Mouse (Mus musculus): ENCODE measurements at regions not wholly inside any gene's neighbourhood (a gene's known extent, or its start where the extent isn't known, plus 50 kb on each side); places are given as distances from the start of the nearest gene placed in this dataset.
A peak's percentile ranks its signal among the peaks of the same experiment; 100 is the strongest.

DNA sequence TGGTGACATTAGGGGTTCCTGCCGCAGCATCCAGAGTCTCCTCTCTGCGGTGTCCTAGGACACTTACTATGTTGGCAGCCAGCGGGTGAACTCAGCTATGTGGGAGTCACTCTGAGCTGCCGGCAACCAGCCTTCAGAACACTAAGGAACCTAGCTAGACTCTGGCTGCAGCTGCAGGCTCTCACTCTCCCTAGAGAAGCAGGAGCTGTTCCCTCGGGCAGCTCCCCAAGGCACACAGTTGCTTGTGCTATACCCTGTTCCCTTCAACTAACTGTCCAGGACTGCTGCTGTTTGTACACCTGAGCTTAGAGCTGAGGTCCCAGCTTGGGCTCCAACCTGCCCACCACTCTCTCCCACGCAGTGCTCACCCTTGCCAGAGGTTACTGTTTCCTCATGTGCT, 121.9 kb downstream of the Ets2 start:
- no peak overlapping the region for H3K4me3 ChIP-seq (replicated peaks; ENCODE audit: low read depth, low read length)
- 17% methylated on average over 6 of the region's 6 CpGs for WGBS
- H3K27ac ChIP-seq: peak overlapping the region; percentile 83
- TF ChIP-seq CTCF (IDR thresholded peaks at IDR 0.05; ENCODE audit: low read depth): no peak
- DNase-seq (ENCODE audit: low spot score) (peak; percentile 57), ATAC-seq (replicated peaks; ENCODE audit: low FRiP score, low read depth) (no peak)
- no peaks in the 10 kb centered on the region for H3K9me3 ChIP-seq (replicated peaks; ENCODE audit: low read length)
- no peaks in the 10 kb centered on the region for H3K27me3 ChIP-seq (ENCODE audit: insufficient read depth, low read length)
- H3K9ac ChIP-seq (ENCODE audit: low read depth, low read length): no peak overlapping the region
- peaks cover 17% of the 10 kb centered on the region for H3K4me1 ChIP-seq (replicated peaks; ENCODE audit: insufficient read depth, low read length)
- H3K4me2 ChIP-seq (ENCODE audit: low read length): no peak overlapping the region
- no peaks in the 10 kb centered on the region for H3K36me3 ChIP-seq (ENCODE audit: insufficient read depth, low read length)

DNA sequence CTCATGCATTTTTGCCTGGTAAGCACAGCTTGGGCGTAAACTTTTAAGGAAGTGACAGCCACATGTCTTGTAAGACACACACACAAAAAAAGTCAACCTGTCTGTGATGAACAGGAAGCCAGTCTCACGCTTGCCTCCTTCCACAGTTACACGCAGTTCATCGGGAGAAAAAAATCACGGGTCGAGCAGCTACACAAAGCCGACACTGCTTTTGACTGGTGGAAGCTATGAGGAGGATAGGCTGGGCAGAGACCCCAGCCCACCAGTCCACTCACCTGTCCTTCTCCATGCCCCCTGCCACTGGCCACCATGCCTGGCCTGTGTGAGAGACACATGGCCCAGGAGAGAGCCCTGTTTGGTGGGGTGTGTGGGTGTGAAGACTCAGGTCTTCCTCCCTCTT, 119.2 kb downstream of the Ets2 start:
- Histone ChIP-seq H3K27ac (no peak overlapping the region), H3K4me3 (replicated peaks; ENCODE audit: low read depth, low read length) (no peak overlapping the region), H3K27me3 (ENCODE audit: insufficient read depth, low read length) (no peaks in the 10 kb centered on the region), H3K9ac (ENCODE audit: low read depth, low read length) (no peak overlapping the region), H3K36me3 (ENCODE audit: insufficient read depth, low read length) (no peaks in the 10 kb centered on the region), H3K4me2 (ENCODE audit: low read length) (no peak overlapping the region), H3K9me3 (replicated peaks; ENCODE audit: low read length) (no peaks in the 10 kb centered on the region), H3K4me1 (replicated peaks; ENCODE audit: insufficient read depth, low read length) (peaks cover 17% of the 10 kb centered on the region)
- WGBS: 77% methylated on average over 7 of the region's 7 CpGs
- no peak for ATAC-seq (replicated peaks; ENCODE audit: low FRiP score, low read depth)
- DNase-seq (ENCODE audit: low spot score): no peak
- TF ChIP-seq CTCF (IDR thresholded peaks at IDR 0.05; ENCODE audit: low read depth): no peak

DNA sequence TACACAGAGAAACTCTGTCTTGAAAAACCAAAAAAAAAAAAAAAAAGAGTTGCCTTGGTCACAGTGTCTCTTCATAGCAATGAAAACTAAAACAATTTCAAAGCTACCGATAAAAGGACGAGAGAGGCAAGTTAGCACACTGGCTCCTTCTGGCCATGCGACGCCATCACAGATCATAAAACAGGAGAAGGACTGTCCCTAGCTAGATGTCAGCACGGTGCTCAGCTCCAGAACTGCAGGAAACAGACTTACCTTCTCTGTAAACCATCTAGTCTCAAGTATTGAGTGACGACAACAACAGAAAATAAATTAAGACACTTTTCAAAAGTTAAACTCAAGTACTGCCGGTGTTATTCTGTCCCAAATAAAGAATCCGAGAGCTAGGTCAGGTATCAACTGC, 118.7 kb downstream of the Ets2 start:
- Histone ChIP-seq H3K36me3 (ENCODE audit: insufficient read depth, low read length) (no peaks in the 10 kb centered on the region), H3K9ac (ENCODE audit: low read depth, low read length) (no peak overlapping the region), H3K4me2 (ENCODE audit: low read length) (no peak overlapping the region), H3K27me3 (ENCODE audit: insufficient read depth, low read length) (no peaks in the 10 kb centered on the region), H3K9me3 (replicated peaks; ENCODE audit: low read length) (no peaks in the 10 kb centered on the region), H3K27ac (no peak overlapping the region), H3K4me3 (replicated peaks; ENCODE audit: low read depth, low read length) (no peak overlapping the region), H3K4me1 (replicated peaks; ENCODE audit: insufficient read depth, low read length) (peaks cover 17% of the 10 kb centered on the region)
- DNase-seq (ENCODE audit: low spot score) (peak; percentile 56), ATAC-seq (replicated peaks; ENCODE audit: low FRiP score, low read depth) (no peak)
- TF ChIP-seq CTCF (IDR thresholded peaks at IDR 0.05; ENCODE audit: low read depth): 0 out of 2 replicates have a peak, but pooled peaks have one; percentile 10
- 39% methylated on average over 8 of the region's 8 CpGs for WGBS

DNA sequence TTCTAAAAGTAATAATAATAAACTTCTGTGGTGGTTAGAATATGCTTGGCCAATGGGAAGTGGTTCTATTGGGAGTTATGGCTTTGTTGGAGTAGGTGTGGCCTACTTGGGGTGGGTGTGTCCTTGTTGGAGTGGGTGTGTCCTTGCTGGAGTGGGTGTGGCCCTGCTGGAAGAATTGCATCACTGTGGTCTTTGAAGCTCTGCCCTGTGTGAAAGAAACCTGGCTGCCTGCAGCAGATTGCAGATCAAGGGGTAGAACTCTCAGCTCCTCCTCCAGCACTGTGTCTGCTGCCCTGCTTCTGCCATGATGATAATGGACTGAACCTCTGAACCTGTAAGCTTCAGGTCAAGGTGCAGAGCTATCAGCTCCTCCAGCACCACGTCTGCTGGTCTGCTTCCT, 118.1 kb downstream of the Ets2 start:
- Histone ChIP-seq H3K27ac (no peak overlapping the region), H3K4me2 (ENCODE audit: low read length) (no peak overlapping the region), H3K4me1 (replicated peaks; ENCODE audit: insufficient read depth, low read length) (peaks cover 11% of the 10 kb centered on the region), H3K36me3 (ENCODE audit: insufficient read depth, low read length) (no peaks in the 10 kb centered on the region), H3K4me3 (replicated peaks; ENCODE audit: low read depth, low read length) (no peak overlapping the region), H3K9ac (ENCODE audit: low read depth, low read length) (no peak overlapping the region), H3K9me3 (replicated peaks; ENCODE audit: low read length) (no peaks in the 10 kb centered on the region), H3K27me3 (ENCODE audit: insufficient read depth, low read length) (no peaks in the 10 kb centered on the region)
- no peak for TF ChIP-seq CTCF (IDR thresholded peaks at IDR 0.05; ENCODE audit: low read depth)
- 58% methylated on average over 1 of the region's 1 CpGs for WGBS
- DNase-seq (ENCODE audit: low spot score): no peak
- no peak for ATAC-seq (replicated peaks; ENCODE audit: low FRiP score, low read depth)

DNA sequence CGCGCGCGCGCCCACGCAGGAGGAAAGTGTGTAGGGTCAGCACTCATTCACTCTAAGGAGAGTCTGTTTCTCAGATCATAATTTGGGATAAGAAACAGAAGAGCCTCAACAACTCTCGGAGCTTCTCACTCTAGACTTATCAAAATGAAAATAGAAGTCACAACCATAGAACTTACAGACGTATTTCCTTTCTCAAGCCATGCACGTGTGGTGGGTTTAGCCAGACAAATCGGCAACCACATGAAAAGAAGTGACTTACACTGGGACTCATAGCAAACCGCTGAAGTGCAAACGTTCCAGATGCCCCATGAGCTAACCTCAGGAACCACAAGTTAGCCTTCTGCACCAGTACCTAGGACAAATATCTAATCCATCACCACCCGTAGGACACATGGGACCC, 114.1 kb downstream of the Ets2 start:
- Histone ChIP-seq H3K4me1 (replicated peaks; ENCODE audit: insufficient read depth, low read length) (no peaks in the 10 kb centered on the region), H3K27me3 (ENCODE audit: insufficient read depth, low read length) (no peaks in the 10 kb centered on the region), H3K27ac (no peak overlapping the region), H3K4me3 (replicated peaks; ENCODE audit: low read depth, low read length) (no peak overlapping the region), H3K9ac (ENCODE audit: low read depth, low read length) (no peak overlapping the region), H3K9me3 (replicated peaks; ENCODE audit: low read length) (no peaks in the 10 kb centered on the region), H3K4me2 (ENCODE audit: low read length) (no peak overlapping the region), H3K36me3 (ENCODE audit: insufficient read depth, low read length) (no peaks in the 10 kb centered on the region)
- TF ChIP-seq CTCF (IDR thresholded peaks at IDR 0.05; ENCODE audit: low read depth): no peak
- ATAC-seq (replicated peaks; ENCODE audit: low FRiP score, low read depth): no peak
- DNase-seq (ENCODE audit: low spot score): no peak
- 95% methylated on average over 13 of the region's 13 CpGs for WGBS

DNA sequence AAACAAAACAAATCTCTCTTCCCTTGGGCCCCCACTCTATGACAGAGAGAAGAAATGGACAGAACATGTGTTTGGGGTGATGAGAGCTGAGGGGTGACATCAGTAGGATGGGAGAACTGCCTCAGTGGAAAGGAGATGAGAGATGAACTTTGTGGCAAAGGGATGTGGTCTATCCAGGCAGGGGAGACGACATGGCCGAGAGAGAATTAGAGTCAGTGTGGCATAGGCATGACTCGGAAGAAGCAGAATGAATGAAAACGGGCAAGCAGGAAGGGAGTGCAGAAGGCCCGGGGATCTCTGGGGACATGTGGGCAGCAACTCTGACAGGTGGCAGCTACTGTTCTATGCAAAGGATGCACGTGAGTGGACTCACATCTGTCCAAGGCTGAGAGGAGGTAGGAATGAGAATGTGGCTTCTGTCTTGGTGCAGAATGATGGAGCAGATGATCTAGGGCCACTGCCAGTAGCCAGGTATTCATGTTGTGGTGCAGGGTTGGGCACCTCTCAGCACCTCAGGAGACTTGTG, 113.4 kb downstream of the Ets2 start:
- no peaks in the 10 kb centered on the region for H3K4me1 ChIP-seq (replicated peaks; ENCODE audit: insufficient read depth, low read length)
- no peak overlapping the region for H3K27ac ChIP-seq
- no peak overlapping the region for H3K4me3 ChIP-seq (replicated peaks; ENCODE audit: low read depth, low read length)
- no peaks in the 10 kb centered on the region for H3K27me3 ChIP-seq (ENCODE audit: insufficient read depth, low read length)
- no peak for ATAC-seq (replicated peaks; ENCODE audit: low FRiP score, low read depth)
- no peak overlapping the region for H3K9ac ChIP-seq (ENCODE audit: low read depth, low read length)
- WGBS: 88% methylated on average over 6 of the region's 6 CpGs
- no peaks in the 10 kb centered on the region for H3K9me3 ChIP-seq (replicated peaks; ENCODE audit: low read length)
- no peak overlapping the region for H3K4me2 ChIP-seq (ENCODE audit: low read length)
- no peaks in the 10 kb centered on the region for H3K36me3 ChIP-seq (ENCODE audit: insufficient read depth, low read length)
- no peak for DNase-seq (ENCODE audit: low spot score)
- TF ChIP-seq CTCF (IDR thresholded peaks at IDR 0.05; ENCODE audit: low read depth): no peak

DNA sequence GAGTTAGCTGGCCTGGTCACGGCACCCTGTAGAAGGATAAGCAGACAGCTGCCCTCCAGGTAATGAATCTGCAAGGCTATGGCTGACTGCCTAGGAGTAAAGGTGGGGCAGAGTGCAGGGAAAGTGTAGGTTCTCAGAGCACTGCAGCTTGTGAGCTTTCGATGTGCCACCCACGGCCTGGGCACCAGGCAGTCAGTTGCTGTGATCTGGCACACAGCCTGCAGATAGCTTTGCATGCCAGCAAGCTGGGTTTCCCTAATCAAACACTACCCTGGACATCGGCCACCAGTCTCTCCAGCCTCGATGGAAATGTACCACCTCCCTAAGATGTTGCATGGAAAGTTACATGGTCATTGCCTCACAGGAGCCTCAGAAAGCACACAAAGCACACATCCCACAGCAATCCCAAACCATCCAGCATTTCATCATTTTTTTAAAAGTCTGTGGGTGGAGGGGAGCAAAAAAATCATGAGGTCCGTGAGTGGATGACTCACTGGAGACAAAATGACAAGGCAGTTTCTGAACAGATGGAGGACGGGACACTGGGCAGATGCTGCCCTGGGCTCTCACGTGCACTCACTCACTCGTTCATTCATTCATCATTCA, 112.7 kb downstream of the Ets2 start:
- Histone ChIP-seq H3K27me3 (ENCODE audit: insufficient read depth, low read length) (no peaks in the 10 kb centered on the region), H3K4me2 (ENCODE audit: low read length) (no peak overlapping the region), H3K27ac (no peak overlapping the region), H3K9me3 (replicated peaks; ENCODE audit: low read length) (no peaks in the 10 kb centered on the region), H3K36me3 (ENCODE audit: insufficient read depth, low read length) (no peaks in the 10 kb centered on the region), H3K9ac (ENCODE audit: low read depth, low read length) (no peak overlapping the region), H3K4me3 (replicated peaks; ENCODE audit: low read depth, low read length) (no peak overlapping the region), H3K4me1 (replicated peaks; ENCODE audit: insufficient read depth, low read length) (no peaks in the 10 kb centered on the region)
- TF ChIP-seq CTCF (IDR thresholded peaks at IDR 0.05; ENCODE audit: low read depth): no peak
- peak; percentile 36; the same call in 1 of the 2 replicates for ATAC-seq (replicated peaks; ENCODE audit: low FRiP score, low read depth)
- 57% methylated on average over 9 of the region's 9 CpGs for WGBS
- DNase-seq (ENCODE audit: low spot score): no peak

Measured in kidney, postnatal 0 days (tissue).